Mouse (Mus musculus) lung, embryonic 16.5 days (tissue): Measurements from ENCODE around the gene Plagl1. TPM values are rescaled to one million over a fixed set of nuclear protein-coding genes. Genes with fewer than 3 reads are reported as not detected.

ENCODE experiments used
- ATAC-seq: fragments of 200-750 bp; cut with Nextera tagmentation; 2 replicates; pipeline ENCODE4 v1.8.0; 2017; ENCODE audit warnings: low read depth, mild to moderate bottlenecking, moderate library complexity
- H3K27ac ChIP-seq: fragments of 300-500 bp; sonication (generic); 2 replicates; pipeline ENCODE4 v1.5.1; 2014; ENCODE audit warnings: mild to moderate bottlenecking, control low read depth, low read length
- H3K27me3 ChIP-seq: fragments of 300-500 bp; sonication (generic); 2 replicates; pipeline ENCODE4 v1.6.1; 2014; ENCODE audit warnings: low read depth, low read length, mixed read lengths; ENCODE audit not compliant: control insufficient read depth, insufficient read depth
- H3K36me3 ChIP-seq: fragments of 300-500 bp; sonication (generic); 2 replicates; pipeline ENCODE4 v1.6.1; 2014; ENCODE audit warnings: low read length; ENCODE audit not compliant: control insufficient read depth, insufficient read depth
- H3K4me1 ChIP-seq: fragments of 300-500 bp; sonication (generic); replicated peaks from 2 replicates; pipeline ENCODE4 v1.6.1; 2014; ENCODE audit warnings: low read length, mixed read lengths; ENCODE audit not compliant: control insufficient read depth, insufficient read depth
- H3K4me2 ChIP-seq: fragments of 300-500 bp; sonication (generic); 2 replicates; pipeline ENCODE4 v1.6.1; 2014; ENCODE audit warnings: low read depth, low read length, control low read depth
- H3K4me3 ChIP-seq: fragments of 300-500 bp; sonication (generic); 2 replicates; pipeline ENCODE4 v1.5.1; 2014; ENCODE audit warnings: mild to moderate bottlenecking, low read length, control low read depth
- H3K9ac ChIP-seq: fragments of 300-500 bp; sonication (generic); 2 replicates; pipeline ENCODE4 v1.6.1; 2014; ENCODE audit warnings: low read length, control low read depth
- H3K9me3 ChIP-seq: fragments of 300-500 bp; sonication (generic); 2 replicates; pipeline ENCODE4 v1.6.1; 2016; ENCODE audit warnings: low read length; ENCODE audit not compliant: control insufficient read depth
- WGBS: fragments of 180-500 bp; shearing (Covaris S2); extraction: QIAGEN DNeasy Blood & Tissue Kit; methylation state at CpG from one replicate; pipeline ENCODE4 v1.1.7; 2014; 5-methylcytosine and 5-hydroxymethylcytosine counted together
- polyA plus RNA-seq: library from polyadenylated mRNA; unstranded; fragments of >200 nt; fragmentation: Nextera tagmentation; extraction: Ambion mirVana; gene quantifications from 2 replicates; pipeline ENCODE4 v1.2.1, GENCODE M21; 2015

Plagl1 gene
- polyA plus RNA-seq, 1 experiment from 2014 or later: 145 TPM

DNA sequence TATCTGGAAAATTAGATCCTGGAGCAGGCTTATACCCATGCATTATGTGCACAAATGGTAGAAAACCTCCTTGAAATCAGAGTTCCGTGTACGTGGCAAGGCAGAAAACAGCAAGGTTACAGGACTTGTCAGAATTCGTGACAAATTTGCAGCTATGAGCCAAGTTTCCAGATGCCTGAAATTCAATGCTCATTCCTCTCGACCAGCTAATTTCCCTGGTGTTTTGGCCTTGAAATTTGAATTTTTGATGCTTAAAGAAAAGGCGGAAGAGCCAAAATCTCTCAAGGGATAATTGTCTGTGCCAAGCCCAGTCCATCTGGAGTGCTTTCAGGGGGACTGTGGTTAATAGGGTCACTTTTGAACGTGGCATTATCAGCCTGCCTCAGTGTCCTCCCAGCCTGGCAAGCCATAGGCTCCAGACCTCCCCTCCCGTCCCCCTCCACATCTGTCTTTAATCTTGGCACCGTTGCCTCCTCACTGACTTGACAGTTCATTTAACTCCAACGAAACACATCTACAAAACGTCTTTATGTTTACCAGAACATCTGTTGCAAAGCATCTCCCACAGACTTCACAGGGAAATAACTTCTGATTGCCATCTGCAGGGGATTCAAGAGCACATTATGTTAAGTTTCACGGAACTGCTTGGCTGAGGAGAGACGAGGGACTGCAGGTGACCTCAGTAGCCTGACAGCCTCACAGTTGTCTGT, 110.6 kb downstream of the Plagl1 start:
- Histone ChIP-seq H3K36me3 (no peaks in the 10 kb centered on the region), H3K4me3 (no peak overlapping the region), H3K9me3 (no peaks in the 10 kb centered on the region), H3K4me2 (no peak overlapping the region), H3K27me3 (no peaks in the 10 kb centered on the region), H3K27ac (peak overlapping the region; percentile 78), H3K9ac (no peak overlapping the region), H3K4me1 (peaks cover 23% of the 10 kb centered on the region)
- ATAC-seq: peak; percentile 86
- WGBS: 25% methylated on average over 12 of the region's 12 CpGs

DNA sequence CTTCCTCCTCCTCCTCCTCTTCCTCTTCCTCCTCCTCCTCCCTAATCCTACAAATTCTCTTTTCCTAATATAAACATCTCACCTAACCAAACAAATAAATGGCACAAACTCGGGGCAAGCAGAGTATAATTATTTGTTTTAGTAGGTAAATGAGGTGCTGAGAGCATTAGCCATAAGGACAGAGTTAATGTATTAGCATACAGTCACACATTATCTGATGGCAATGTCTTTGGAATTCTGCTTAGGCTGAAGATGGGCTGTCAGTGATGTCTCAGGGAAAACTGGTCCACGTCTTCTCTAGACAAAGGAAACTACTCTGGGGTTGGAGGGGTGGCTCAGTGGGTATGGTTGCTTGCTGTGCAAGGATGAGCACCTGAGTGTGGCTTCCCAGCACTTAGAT, 111.2 kb downstream of the Plagl1 start:
- Histone ChIP-seq H3K27ac (peak overlapping the region; percentile 78), H3K36me3 (peaks cover under 1% of the 10 kb centered on the region; the same call in 1 of the 2 replicates), H3K4me1 (peaks cover 23% of the 10 kb centered on the region), H3K9me3 (no peaks in the 10 kb centered on the region), H3K27me3 (no peaks in the 10 kb centered on the region), H3K9ac (no peak overlapping the region), H3K4me3 (no peak overlapping the region), H3K4me2 (no peak overlapping the region)
- 21% methylated on average over 2 of the region's 2 CpGs for WGBS
- ATAC-seq: peak; percentile 64

DNA sequence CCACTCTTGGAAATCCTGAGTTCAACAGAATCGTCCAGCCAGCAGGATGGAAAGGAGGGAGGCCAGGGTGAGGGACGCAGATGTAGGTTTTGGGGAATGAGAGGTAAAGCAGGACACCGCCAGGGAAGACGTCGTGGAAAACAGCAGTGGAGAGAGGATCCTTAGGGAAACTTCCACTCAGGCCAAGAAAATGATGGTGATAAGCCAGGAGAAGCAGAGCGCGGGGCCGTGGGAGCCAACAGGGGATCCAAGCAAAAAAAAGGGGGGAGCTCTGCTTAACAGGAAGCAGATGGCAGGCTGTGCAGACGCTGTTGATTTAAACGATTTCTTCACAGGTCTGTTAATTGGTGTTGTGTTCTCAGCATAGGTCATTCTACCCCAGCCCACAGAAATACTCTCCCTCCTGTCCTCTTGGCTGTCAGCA, 112.5 kb downstream of the Plagl1 start:
- no peak for ATAC-seq
- Histone ChIP-seq H3K27ac (peak overlapping the region; percentile 20; the same call in 1 of the 2 replicates), H3K9ac (no peak overlapping the region), H3K4me2 (no peak overlapping the region), H3K4me3 (no peak overlapping the region), H3K9me3 (no peaks in the 10 kb centered on the region), H3K27me3 (no peaks in the 10 kb centered on the region), H3K4me1 (peaks cover 23% of the 10 kb centered on the region), H3K36me3 (peaks cover 2% of the 10 kb centered on the region; the same call in 1 of the 2 replicates)
- WGBS: 35% methylated on average over 10 of the region's 10 CpGs

DNA sequence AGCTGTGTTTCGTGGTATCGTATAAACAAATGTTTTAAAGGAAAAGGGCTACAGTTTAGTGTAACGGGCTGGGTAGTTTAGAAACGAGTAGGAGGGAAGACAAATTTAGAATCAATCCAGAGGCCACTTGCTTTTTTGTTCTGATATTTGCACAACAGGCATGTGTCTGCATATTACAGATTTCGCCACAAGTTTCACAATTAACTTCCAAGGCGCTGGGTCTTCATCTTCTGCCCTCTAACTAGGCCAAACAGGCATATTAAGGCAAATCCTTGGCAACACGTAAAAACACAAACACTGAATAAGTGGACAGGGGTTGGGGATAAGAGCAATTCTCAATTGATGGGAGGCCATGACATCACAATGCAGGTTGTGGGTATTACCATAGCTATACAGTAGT, 115.6 kb downstream of the Plagl1 start:
- no peaks in the 10 kb centered on the region for H3K27me3 ChIP-seq
- 73% methylated on average over 7 of the region's 7 CpGs for WGBS

DNA sequence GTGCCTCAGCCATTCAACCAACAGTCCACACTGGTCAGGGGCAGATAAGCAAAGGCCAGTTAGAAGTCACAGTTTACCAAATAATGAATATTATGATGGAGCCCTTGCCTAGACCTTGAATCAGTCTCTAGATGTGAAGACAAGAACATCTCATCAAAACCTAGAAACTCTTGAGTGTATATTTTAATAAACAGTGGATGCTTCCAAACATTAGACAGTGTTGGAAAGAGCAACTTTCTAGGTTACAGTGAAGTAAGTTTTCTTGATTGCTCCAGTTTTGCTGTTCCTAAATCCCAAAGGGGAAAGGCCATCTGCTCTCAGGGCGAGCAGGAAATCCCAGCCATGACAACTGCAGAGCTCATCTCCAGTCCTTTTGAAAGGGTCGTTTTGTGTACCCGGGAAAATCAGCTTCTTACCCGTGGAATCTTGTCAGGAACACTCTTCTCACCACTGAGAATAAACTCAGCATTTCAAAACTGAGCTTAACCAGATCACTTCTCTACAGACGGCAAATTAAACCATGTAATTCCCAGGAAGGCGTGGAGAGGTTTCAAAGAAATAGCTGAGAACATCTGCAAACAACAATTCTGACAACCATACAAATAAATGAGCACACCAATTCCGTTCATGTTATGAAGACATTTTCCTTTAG, 117.8 kb downstream of the Plagl1 start, which contains the start of gene Zc2hc1b:
Zc2hc1b (minus strand) TSS at position 51 of the 652 bp plus-strand sequence.
- Histone ChIP-seq H3K4me3 (no peak within 1 kb of the TSS), H3K4me2 (no peak within 1 kb of the TSS), H3K9me3 (no peaks in the 10 kb centered on the region; the same call in 1 of the 2 replicates), H3K27ac (no peak within 1 kb of the TSS), H3K27me3 (no peaks in the 10 kb centered on the region), H3K9ac (no peak within 1 kb of the TSS), H3K4me1 (no peaks in the 10 kb centered on the region), H3K36me3 (peaks cover 33% of the 10 kb centered on the region)
- ATAC-seq: no peak
- 68% methylated on average over 7 of the region's 7 CpGs for WGBS

More for the DNA sequence above, 115.6 kb downstream of the Plagl1 start:
- no peak overlapping the region for H3K4me2 ChIP-seq
- H3K9me3 ChIP-seq: no peaks in the 10 kb centered on the region; the same call in 1 of the 2 replicates
- ATAC-seq: no peak
- H3K9ac ChIP-seq: no peak overlapping the region
- peaks cover 16% of the 10 kb centered on the region for H3K4me1 ChIP-seq
- peaks cover 18% of the 10 kb centered on the region for H3K36me3 ChIP-seq
- H3K27ac ChIP-seq: no peak overlapping the region
- no peak overlapping the region for H3K4me3 ChIP-seq

DNA sequence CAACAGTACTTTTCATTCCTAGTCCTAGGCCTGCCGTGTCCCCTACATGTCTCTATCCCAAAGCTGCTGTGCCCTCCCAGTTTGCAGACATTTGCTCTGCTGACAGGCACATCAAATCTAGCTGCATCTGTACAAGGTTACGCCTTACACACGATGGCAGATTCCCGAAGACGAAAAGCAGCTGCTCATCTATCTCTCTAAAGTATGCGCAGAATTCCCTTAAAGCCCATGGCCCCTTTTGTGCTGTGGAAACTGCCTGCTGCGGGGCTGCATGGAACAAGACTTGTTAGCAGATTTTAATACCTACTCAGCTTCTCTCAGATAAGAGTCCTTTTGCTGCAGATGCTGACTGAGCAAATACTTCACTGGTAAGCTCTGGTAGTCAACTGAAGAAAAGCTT, 119.9 kb downstream of the Plagl1 start:
- no peaks in the 10 kb centered on the region for H3K4me1 ChIP-seq

More for the DNA sequence above, 119.9 kb downstream of the Plagl1 start:
- Histone ChIP-seq H3K4me3 (no peak overlapping the region), H3K27ac (no peak overlapping the region), H3K36me3 (peaks cover 42% of the 10 kb centered on the region), H3K9ac (no peak overlapping the region), H3K4me2 (no peak overlapping the region), H3K27me3 (no peaks in the 10 kb centered on the region), H3K9me3 (no peaks in the 10 kb centered on the region; the same call in 1 of the 2 replicates)
- ATAC-seq: peak; percentile 56; the same call in 1 of the 2 replicates
- WGBS: 59% methylated on average over 7 of the region's 7 CpGs

Other genes starting within 250 kb of the Plagl1 start
- 75.8 and 81.7 TPM in 2 replicates for gene Utrn, start 191.1 kb upstream of the Plagl1 start, polyA plus RNA-seq
- 2.2 and 2.7 TPM in 2 replicates for gene Stx11, start 96.2 kb upstream of the Plagl1 start, polyA plus RNA-seq
- 34.5 TPM in 2 replicates for gene Sf3b5, start 55.2 kb upstream of the Plagl1 start, polyA plus RNA-seq
- gene Zc2hc1b, start 117.5 kb downstream of the Plagl1 start, polyA plus RNA-seq: not detected in 2 replicates
- gene Ltv1, start 132.7 kb downstream of the Plagl1 start, polyA plus RNA-seq: 54.9 and 63.4 TPM in 2 replicates